Mouse (Mus musculus): ENCODE results near the gene Pars2. TPM values are rescaled to one million over a fixed set of nuclear protein-coding genes. Genes with fewer than 3 reads are reported as not detected.

The Pars2 gene
- total RNA-seq, 2 experiments from 2014 or later, result 5.3 to 7.1 TPM

Other genes starting within 250 kb of the Pars2 start
- gene Pcsk9, start 186.7 kb upstream of the Pars2 start, total RNA-seq (2021), result not detected
- gene Bsnd, start 158.8 kb upstream of the Pars2 start, total RNA-seq (2021), result not detected
- gene Dhcr24, start 90.0 kb upstream of the Pars2 start, total RNA-seq (2021), result 10 to 100 TPM; 58.8 to 61.0 TPM
- gene Lexm, start 33.8 kb upstream of the Pars2 start, total RNA-seq (2021), result not detected
- under 1 TPM; 0.51 to 0.60 TPM for gene Ttc22, start 28.6 kb upstream of the Pars2 start, total RNA-seq (2021)
- gene Ttc4, start 27.9 kb downstream of the Pars2 start, total RNA-seq (2021), result 10 to 100 TPM; 50.1 to 50.3 TPM
- 1 to 10 TPM; 2.8 to 2.9 TPM for gene Mroh7, start 79.9 kb downstream of the Pars2 start, total RNA-seq (2021)
- gene Fam151a, start 82.8 kb downstream of the Pars2 start, total RNA-seq (2021), result not detected
- gene Acot11, start 153.9 kb downstream of the Pars2 start, total RNA-seq (2021), result 10 to 100 TPM; 50.8 to 52.0 TPM